Mouse (Mus musculus) midbrain, embryonic 16.5 days (tissue): ENCODE results near the gene Gm853. TPM values are rescaled to one million over a fixed set of nuclear protein-coding genes. Genes with fewer than 3 reads are reported as not detected.
A peak's percentile ranks its signal among the peaks of the same experiment; 100 is the strongest.

ENCODE experiments used
- ATAC-seq: fragments of 200-750 bp; cut with Nextera tagmentation; 2 replicates; pipeline ENCODE4 v1.8.0; 2017; ENCODE audit warnings: moderate TSS enrichment
- H3K27ac ChIP-seq: fragments of 300-500 bp; sonication (generic); 2 replicates; pipeline ENCODE4 v1.5.1; 2014; ENCODE audit warnings: mild to moderate bottlenecking, low read length, mixed read lengths
- H3K27me3 ChIP-seq: fragments of 300-500 bp; sonication (generic); 2 replicates; pipeline ENCODE4 v1.6.1; 2014; ENCODE audit warnings: low read depth, low read length, mixed read lengths; ENCODE audit not compliant: control insufficient read depth, insufficient read depth
- H3K36me3 ChIP-seq: fragments of 300-500 bp; sonication (generic); 2 replicates; pipeline ENCODE4 v1.6.1; 2014; ENCODE audit warnings: mild to moderate bottlenecking, low read length, moderate library complexity, mixed read lengths; ENCODE audit not compliant: control insufficient read depth, insufficient read depth
- H3K4me1 ChIP-seq: fragments of 300-500 bp; sonication (generic); 2 replicates; pipeline ENCODE4 v1.6.1; 2014; ENCODE audit warnings: mild to moderate bottlenecking, low read length, mixed read lengths; ENCODE audit not compliant: control insufficient read depth, insufficient read depth
- H3K4me2 ChIP-seq: fragments of 300-500 bp; sonication (generic); 2 replicates; pipeline ENCODE4 v1.6.1; 2014; ENCODE audit warnings: mild to moderate bottlenecking, low read length, mixed read lengths
- H3K4me3 ChIP-seq: fragments of 300-500 bp; sonication (generic); 2 replicates; pipeline ENCODE4 v1.5.1; 2014; ENCODE audit warnings: low read depth, mild to moderate bottlenecking, low read length, moderate library complexity, mixed read lengths
- H3K9ac ChIP-seq: fragments of 300-500 bp; sonication (generic); 2 replicates; pipeline ENCODE4 v1.6.1; 2014; ENCODE audit warnings: low read depth, low read length, mixed read lengths
- H3K9me3 ChIP-seq: fragments of 300-500 bp; sonication (generic); replicated peaks from 2 replicates; pipeline ENCODE4 v1.6.1; 2014; ENCODE audit warnings: mild to moderate bottlenecking, low read length, mixed read lengths; ENCODE audit not compliant: control insufficient read depth, poor library complexity, severe bottlenecking
- WGBS: fragments of 180-500 bp; shearing (Covaris S2); extraction: QIAGEN DNeasy Blood & Tissue Kit; methylation state at CpG from one replicate; pipeline ENCODE4 v1.1.7; 2014; 5-methylcytosine and 5-hydroxymethylcytosine counted together
- polyA plus RNA-seq: library from polyadenylated mRNA; unstranded; fragments of >200 nt; fragmentation: Nextera tagmentation; extraction: Ambion mirVana; gene quantifications from 2 replicates; pipeline ENCODE4 v1.2.1, GENCODE M21; 2015

Gm853 gene
- polyA plus RNA-seq, 1 experiment from 2014 or later, result not detected

- peak overlapping the region; percentile 42; the same call in 1 of the 2 replicates for H3K9ac ChIP-seq
- no peak overlapping the region for H3K27ac ChIP-seq
- peak overlapping the region; percentile 66 for H3K4me2 ChIP-seq
- no peaks in the 10 kb centered on the region for H3K36me3 ChIP-seq
- H3K27me3 ChIP-seq, result no peaks in the 10 kb centered on the region; the same call in 1 of the 2 replicates
- H3K9me3 ChIP-seq, result no peaks in the 10 kb centered on the region
- no peaks in the 10 kb centered on the region for H3K4me1 ChIP-seq
- peak overlapping the region; percentile 31 for H3K4me3 ChIP-seq
- 14% methylated on average over 35 of the region's 35 CpGs for WGBS
- peak; percentile 86 for ATAC-seq
Observed at GRCm38 (mm10) chr4:130198694-130199670, 23.2 kb downstream of the Gm853 start.

GRCm38 (mm10) chr4:130196542-130196941 lies 25.7 kb downstream of the Gm853 start:
- ATAC-seq, result no peak
- H3K36me3 ChIP-seq, result no peaks in the 10 kb centered on the region
- no peaks in the 10 kb centered on the region for H3K4me1 ChIP-seq
- no peak overlapping the region for H3K4me2 ChIP-seq
- no peaks in the 10 kb centered on the region for H3K9me3 ChIP-seq
- no peak overlapping the region for H3K27ac ChIP-seq
- WGBS, result 83% methylated on average over 8 of the region's 8 CpGs
- H3K9ac ChIP-seq, result no peak overlapping the region
- no peak overlapping the region for H3K4me3 ChIP-seq
- no peaks in the 10 kb centered on the region; the same call in 1 of the 2 replicates for H3K27me3 ChIP-seq

- Histone ChIP-seq H3K4me2 (no peak overlapping the region), H3K9ac (no peak overlapping the region), H3K9me3 (no peaks in the 10 kb centered on the region), H3K27ac (no peak overlapping the region), H3K27me3 (no peaks in the 10 kb centered on the region; the same call in 1 of the 2 replicates), H3K36me3 (no peaks in the 10 kb centered on the region), H3K4me1 (no peaks in the 10 kb centered on the region), H3K4me3 (no peak overlapping the region)
- ATAC-seq, result no peak
- WGBS, result 72% methylated on average over 13 of the region's 13 CpGs
Observed at GRCm38 (mm10) chr4:130195924-130196323, 26.3 kb downstream of the Gm853 start.

GRCm38 (mm10) chr4:130192266-130192665 lies 29.9 kb downstream of the Gm853 start:
- Histone ChIP-seq H3K9me3 (no peaks in the 10 kb centered on the region), H3K27me3 (no peaks in the 10 kb centered on the region), H3K9ac (no peak overlapping the region), H3K4me1 (no peaks in the 10 kb centered on the region; the same call in 1 of the 2 replicates), H3K36me3 (no peaks in the 10 kb centered on the region), H3K4me2 (no peak overlapping the region), H3K4me3 (no peak overlapping the region), H3K27ac (no peak overlapping the region)
- 54% methylated on average over 9 of the region's 9 CpGs for WGBS
- ATAC-seq, result no peak

GRCm38 (mm10) chr4:130189606-130190005 lies 32.6 kb downstream of the Gm853 start:
- Histone ChIP-seq H3K9me3 (no peaks in the 10 kb centered on the region), H3K4me2 (no peak overlapping the region), H3K4me3 (no peak overlapping the region), H3K27me3 (no peaks in the 10 kb centered on the region), H3K4me1 (no peaks in the 10 kb centered on the region; the same call in 1 of the 2 replicates), H3K27ac (no peak overlapping the region), H3K9ac (no peak overlapping the region), H3K36me3 (no peaks in the 10 kb centered on the region)
- 73% methylated on average over 7 of the region's 7 CpGs for WGBS
- ATAC-seq, result no peak

- Histone ChIP-seq H3K9ac (no peak overlapping the region), H3K4me2 (peak overlapping the region; percentile 34), H3K36me3 (no peaks in the 10 kb centered on the region), H3K4me1 (no peaks in the 10 kb centered on the region; the same call in 1 of the 2 replicates), H3K4me3 (no peak overlapping the region), H3K27me3 (no peaks in the 10 kb centered on the region), H3K9me3 (no peaks in the 10 kb centered on the region), H3K27ac (no peak overlapping the region)
- WGBS, result 4% methylated on average over 13 of the region's 13 CpGs
- ATAC-seq, result peak; percentile 77
Observed at GRCm38 (mm10) chr4:130188806-130189297, 33.3 kb downstream of the Gm853 start.

GRCm38 (mm10) chr4:130186891-130187290 lies 35.3 kb downstream of the Gm853 start:
- no peak overlapping the region for H3K4me3 ChIP-seq
- no peaks in the 10 kb centered on the region; the same call in 1 of the 2 replicates for H3K4me1 ChIP-seq
- H3K36me3 ChIP-seq, result no peaks in the 10 kb centered on the region
- no peak overlapping the region for H3K9ac ChIP-seq
- H3K27ac ChIP-seq, result no peak overlapping the region
- no peak for ATAC-seq
- no peaks in the 10 kb centered on the region for H3K27me3 ChIP-seq
- 77% methylated on average over 12 of the region's 12 CpGs for WGBS
- H3K9me3 ChIP-seq, result no peaks in the 10 kb centered on the region
- no peak overlapping the region for H3K4me2 ChIP-seq

GRCm38 (mm10) chr4:130186450-130186849 lies 35.8 kb downstream of the Gm853 start:
- Histone ChIP-seq H3K4me3 (no peak overlapping the region), H3K27me3 (no peaks in the 10 kb centered on the region), H3K36me3 (no peaks in the 10 kb centered on the region), H3K4me1 (no peaks in the 10 kb centered on the region; the same call in 1 of the 2 replicates), H3K9ac (no peak overlapping the region), H3K27ac (no peak overlapping the region), H3K4me2 (no peak overlapping the region), H3K9me3 (no peaks in the 10 kb centered on the region)
- 73% methylated on average over 9 of the region's 9 CpGs for WGBS
- ATAC-seq, result no peak

- Histone ChIP-seq H3K36me3 (no peaks in the 10 kb centered on the region), H3K9me3 (no peaks in the 10 kb centered on the region), H3K4me2 (no peak overlapping the region), H3K4me1 (no peaks in the 10 kb centered on the region; the same call in 1 of the 2 replicates), H3K9ac (no peak overlapping the region), H3K4me3 (no peak overlapping the region), H3K27ac (no peak overlapping the region), H3K27me3 (no peaks in the 10 kb centered on the region)
- 93% methylated on average over 5 of the region's 5 CpGs for WGBS
- no peak for ATAC-seq
Observed at GRCm38 (mm10) chr4:130183879-130184278, 38.3 kb downstream of the Gm853 start.
